Mouse (Mus musculus) heart, adult 2 months (tissue): ENCODE data around the gene Bmp7. TPM values are rescaled to one million over a fixed set of nuclear protein-coding genes. Genes with fewer than 3 reads are reported as not detected.

Experiments used
- DNase-seq, 2 experiments: peaks; one replicate each; pipeline ENCODE4 v3.0.0; 2021
- H3K27ac ChIP-seq: fragments of 200-600 bp; 2 replicates; pipeline ENCODE4 v1.8.1; 2022
- H3K27me3 ChIP-seq: fragments of 200-500 bp; 2 replicates; pipeline ENCODE4 v1.6.1; 2012; ENCODE audit warnings: mild to moderate bottlenecking, low read length, inconsistent platforms, mixed read lengths; ENCODE audit not compliant: control insufficient read depth, insufficient read depth
- H3K36me3 ChIP-seq: fragments of 200-500 bp; 2 replicates; pipeline ENCODE4 v1.6.1; 2012; ENCODE audit warnings: low read length, inconsistent platforms; ENCODE audit not compliant: control insufficient read depth, insufficient read depth
- H3K4me1 ChIP-seq: fragments of 200-500 bp; 2 replicates; pipeline ENCODE4 v1.6.1; 2011; ENCODE audit warnings: low read length; ENCODE audit not compliant: control insufficient read depth, insufficient read depth
- H3K4me3 ChIP-seq: fragments of 200-600 bp; 2 replicates; pipeline ENCODE4 v1.8.1; 2022
- H3K79me2 ChIP-seq: fragments of 200-500 bp; replicated peaks from 2 replicates; pipeline ENCODE4 v1.6.1; 2012; ENCODE audit warnings: mild to moderate bottlenecking, inconsistent platforms, low read length, moderate library complexity, mixed read lengths; ENCODE audit not compliant: control insufficient read depth, insufficient read depth
- H3K9ac ChIP-seq: fragments of 200-500 bp; 2 replicates; pipeline ENCODE4 v1.6.1; 2012; ENCODE audit warnings: low read depth, mild to moderate bottlenecking, control low read depth, inconsistent platforms, low read length, mixed read lengths
- CTCF ChIP-seq: fragments of 200-600 bp; IDR thresholded peaks from 2 replicates; pipeline ENCODE4 v1.8.1; 2022; ENCODE audit warnings: antibody characterized with exemption, mild to moderate bottlenecking, moderate library complexity
- EP300 ChIP-seq: fragments of 200-500 bp; IDR thresholded peaks from 2 replicates; pipeline ENCODE4 v1.6.1; 2011; ENCODE audit warnings: low read depth, low read length, control low read depth; ENCODE audit not compliant: insufficient read depth
- POLR2A ChIP-seq: fragments of 200-500 bp; IDR thresholded peaks from 2 replicates; pipeline ENCODE4 v1.6.1; 2011; ENCODE audit warnings: mild to moderate bottlenecking, low read depth, low read length, control low read depth; ENCODE audit not compliant: insufficient read depth
- WGBS: fragments of 180-500 bp; shearing (Covaris S2); methylation state at CpG from one replicate; pipeline ENCODE4 v1.1.7; 2018; 5-methylcytosine and 5-hydroxymethylcytosine counted together
- intact Hi-C: fragments of 180-260 bp; cut with DNase I; formaldehyde crosslinking; loops from one replicate; pipeline ENCODE4 v1.15.1; 2025
- polyA plus RNA-seq: library from polyadenylated mRNA; depleted of rRNA; stranded (reverse); fragments of >200 nt; gene quantifications from 2 replicates; pipeline ENCODE4 v1.2.3, GENCODE M21; 2012
- total RNA-seq, 2 experiments: library from RNA; stranded (reverse); gene quantifications; 2 replicates each; pipeline ENCODE4 v1.2.3; 2021

Gene Bmp7
- total and polyA plus RNA-seq, 3 experiments = 0.86 to 2.1 (median 0.94) TPM

- no peak overlapping the region for H3K4me3 ChIP-seq
- no peak overlapping the region for H3K9ac ChIP-seq
- DNase-seq = no peak
- H3K4me1 ChIP-seq = peaks cover 1% of the 10 kb centered on the region
- 79% methylated on average over 7 of the region's 7 CpGs for WGBS
- TF ChIP-seq POLR2A = no peak
- no peak for TF ChIP-seq CTCF
- TF ChIP-seq EP300 = no peak
- no peaks in the 10 kb centered on the region for H3K79me2 ChIP-seq
- no peaks in the 10 kb centered on the region for H3K27me3 ChIP-seq
- no peak overlapping the region for H3K27ac ChIP-seq
- H3K36me3 ChIP-seq = no peaks in the 10 kb centered on the region
- intact Hi-C loops = no loop called here
Measured at GRCm38 (mm10) chr2:172860104-172860503, 80.0 kb downstream of the Bmp7 start.

- Histone ChIP-seq H3K36me3 (no peaks in the 10 kb centered on the region), H3K4me1 (peaks cover 3% of the 10 kb centered on the region; the same call in 1 of the 2 replicates), H3K4me3 (no peak overlapping the region), H3K27me3 (no peaks in the 10 kb centered on the region), H3K79me2 (no peaks in the 10 kb centered on the region), H3K9ac (no peak overlapping the region), H3K27ac (no peak overlapping the region)
- WGBS = 74% methylated on average over 10 of the region's 10 CpGs
- intact Hi-C loops = no loop called here
- no peak for DNase-seq
- TF ChIP-seq CTCF (no peak), POLR2A (no peak), EP300 (no peak)
Measured at GRCm38 (mm10) chr2:172857048-172857447, 83.1 kb downstream of the Bmp7 start.

DNA sequence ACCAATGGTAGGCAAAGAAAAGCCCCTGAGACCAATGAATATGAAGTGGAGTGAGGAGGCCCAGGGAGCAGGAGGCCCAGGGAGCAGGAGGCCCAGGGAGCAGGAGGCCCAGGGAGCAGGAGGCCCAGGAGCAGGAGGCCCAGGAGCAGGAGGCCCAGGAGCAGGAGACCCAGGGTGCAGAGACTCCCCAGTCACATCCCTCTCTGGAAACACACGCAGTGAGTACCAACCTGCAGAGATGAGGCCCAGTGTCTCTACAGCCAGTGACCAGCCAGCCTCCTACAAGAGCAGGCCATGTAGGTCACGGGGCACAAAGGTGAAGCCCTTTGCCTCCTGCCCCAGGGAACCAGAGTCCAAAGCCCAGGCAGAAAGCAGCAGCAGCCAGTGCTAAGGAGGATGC lies 83.6 kb downstream of the Bmp7 start:
- H3K4me3 ChIP-seq = no peak overlapping the region
- peaks cover 3% of the 10 kb centered on the region; the same call in 1 of the 2 replicates for H3K4me1 ChIP-seq
- intact Hi-C loops = no loop called here
- DNase-seq = no peak
- no peaks in the 10 kb centered on the region for H3K27me3 ChIP-seq
- no peak for TF ChIP-seq POLR2A
- no peak for TF ChIP-seq EP300
- TF ChIP-seq CTCF = no peak
- no peak overlapping the region for H3K9ac ChIP-seq
- no peaks in the 10 kb centered on the region for H3K79me2 ChIP-seq
- H3K36me3 ChIP-seq = no peaks in the 10 kb centered on the region
- H3K27ac ChIP-seq = no peak overlapping the region
- WGBS = 86% methylated on average over 2 of the region's 2 CpGs

DNA sequence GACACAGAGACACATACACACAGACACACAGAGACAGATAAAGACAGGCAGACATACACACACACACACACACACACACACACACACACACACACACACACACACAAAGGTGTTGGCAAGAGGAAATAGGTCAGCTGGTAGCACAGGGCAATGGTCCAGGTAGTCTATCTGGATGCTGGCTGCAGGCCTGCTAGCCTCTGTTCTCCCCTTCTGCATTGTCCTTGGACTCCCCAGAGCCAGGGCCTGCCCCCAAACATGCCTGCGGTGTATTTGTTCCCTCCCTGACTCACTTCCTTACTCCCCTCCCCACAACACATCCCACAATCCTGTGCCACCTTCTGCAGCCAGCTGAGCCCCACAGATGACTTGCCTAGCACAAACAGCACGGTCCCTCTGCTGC lies 86.0 kb downstream of the Bmp7 start:
- peaks cover 3% of the 10 kb centered on the region; the same call in 1 of the 2 replicates for H3K4me1 ChIP-seq
- H3K9ac ChIP-seq = no peak overlapping the region
- DNase-seq = peak; percentile 51 to 63
- TF ChIP-seq POLR2A (no peak), EP300 (0 out of 2 replicates have a peak, but pooled peaks have one; percentile 29)
- intact Hi-C loops = no loop called here
- H3K36me3 ChIP-seq = no peaks in the 10 kb centered on the region
- no peak overlapping the region for H3K4me3 ChIP-seq
- H3K79me2 ChIP-seq = no peaks in the 10 kb centered on the region
- 34% methylated on average over 2 of the region's 2 CpGs for WGBS
- H3K27me3 ChIP-seq = no peaks in the 10 kb centered on the region
- H3K27ac ChIP-seq = no peak overlapping the region

GRCm38 (mm10) chr2:172851773-172852172 lies 88.3 kb downstream of the Bmp7 start:
- Histone ChIP-seq H3K4me3 (no peak overlapping the region), H3K4me1 (peaks cover 3% of the 10 kb centered on the region; the same call in 1 of the 2 replicates), H3K36me3 (no peaks in the 10 kb centered on the region), H3K79me2 (no peaks in the 10 kb centered on the region), H3K27ac (no peak overlapping the region), H3K9ac (no peak overlapping the region), H3K27me3 (no peaks in the 10 kb centered on the region; the same call in 1 of the 2 replicates)
- intact Hi-C loops = no loop called here
- no peak for DNase-seq
- WGBS = 62% methylated on average over 11 of the region's 11 CpGs
- no peak for TF ChIP-seq CTCF
- no peak for TF ChIP-seq EP300
- TF ChIP-seq POLR2A = no peak

DNA sequence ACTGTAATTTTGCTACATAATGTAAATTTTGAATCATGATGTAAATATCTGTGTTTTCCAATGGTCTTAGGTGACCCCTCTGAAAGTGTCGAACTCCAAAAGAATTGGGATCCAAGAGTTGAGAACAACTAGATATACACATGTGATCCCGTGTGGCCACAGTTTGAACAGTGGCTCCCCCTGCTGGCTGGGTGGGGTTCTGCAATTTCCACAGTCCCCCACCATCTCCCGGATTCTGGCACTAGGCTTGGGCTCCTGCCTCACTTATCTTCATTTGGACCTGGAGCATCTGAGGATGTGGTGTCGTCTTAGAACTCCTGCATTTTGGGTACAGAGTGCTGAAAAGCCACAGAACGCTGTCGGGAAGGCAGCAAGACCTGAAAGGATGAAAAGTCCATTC lies 91.9 kb downstream of the Bmp7 start:
- Histone ChIP-seq H3K27ac (no peak overlapping the region), H3K4me1 (no peaks in the 10 kb centered on the region), H3K9ac (no peak overlapping the region), H3K79me2 (no peaks in the 10 kb centered on the region), H3K27me3 (no peaks in the 10 kb centered on the region; the same call in 1 of the 2 replicates), H3K4me3 (no peak overlapping the region), H3K36me3 (no peaks in the 10 kb centered on the region)
- intact Hi-C loops = no loop called here
- DNase-seq = peak in 1 of 2 experiments; percentile 34
- no peak for TF ChIP-seq POLR2A
- peak; percentile 70 for TF ChIP-seq CTCF
- WGBS = 66% methylated on average over 6 of the region's 6 CpGs

GRCm38 (mm10) chr2:172846311-172846575 lies 93.9 kb downstream of the Bmp7 start:
- no peak for DNase-seq
- 85% methylated on average over 4 of the region's 4 CpGs for WGBS
- Histone ChIP-seq H3K4me3 (no peak overlapping the region), H3K36me3 (no peaks in the 10 kb centered on the region), H3K4me1 (no peaks in the 10 kb centered on the region), H3K27ac (no peak overlapping the region), H3K27me3 (no peaks in the 10 kb centered on the region; the same call in 1 of the 2 replicates), H3K9ac (no peak overlapping the region), H3K79me2 (no peaks in the 10 kb centered on the region)
- intact Hi-C loops = no loop called here
- no peak for TF ChIP-seq EP300
- TF ChIP-seq CTCF = no peak
- no peak for TF ChIP-seq POLR2A
